Mouse (Mus musculus): ENCODE results near the gene Mxra7.

Mxra7 gene

DNA sequence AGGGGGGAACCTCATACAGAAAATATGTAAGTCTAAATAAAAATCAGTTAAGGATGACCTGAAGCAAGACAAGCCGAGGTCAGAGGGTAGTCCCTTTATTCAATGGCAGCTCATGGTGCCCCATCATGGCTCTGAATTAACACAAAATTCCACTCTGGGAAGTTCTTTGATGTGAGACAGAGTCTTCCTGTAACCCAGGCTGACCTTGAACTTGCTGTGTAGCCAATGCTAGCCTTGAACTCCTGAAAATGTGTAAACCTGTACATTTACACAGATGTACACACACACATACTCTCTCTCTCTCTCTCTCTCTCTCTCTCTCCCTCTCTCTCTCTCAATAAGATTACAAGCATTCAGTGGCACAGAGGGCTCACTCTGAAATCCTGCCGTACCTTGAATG, 62.9 kb downstream of the Mxra7 start:
- no peak for DNase-seq

DNA sequence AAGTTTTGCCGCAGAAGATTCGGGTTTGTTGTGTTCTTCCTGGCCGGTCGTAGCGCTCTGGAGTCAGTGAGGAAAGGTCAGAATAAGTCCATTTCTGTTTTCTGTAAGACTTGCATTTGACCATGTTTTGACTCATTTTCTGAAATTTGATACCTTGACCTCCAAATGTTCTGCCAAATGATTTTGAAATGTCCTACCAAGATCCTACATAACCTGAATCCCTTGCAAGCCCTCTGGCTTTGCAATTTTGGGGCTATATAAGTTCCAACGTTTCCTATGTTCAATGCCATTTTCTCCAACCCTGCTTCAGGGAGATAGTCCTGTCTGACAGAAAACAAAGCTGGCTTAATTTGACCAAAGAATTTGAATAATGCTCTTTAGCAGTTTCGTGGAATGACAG, 63.5 kb downstream of the Mxra7 start:
- DNase-seq: no peak

DNA sequence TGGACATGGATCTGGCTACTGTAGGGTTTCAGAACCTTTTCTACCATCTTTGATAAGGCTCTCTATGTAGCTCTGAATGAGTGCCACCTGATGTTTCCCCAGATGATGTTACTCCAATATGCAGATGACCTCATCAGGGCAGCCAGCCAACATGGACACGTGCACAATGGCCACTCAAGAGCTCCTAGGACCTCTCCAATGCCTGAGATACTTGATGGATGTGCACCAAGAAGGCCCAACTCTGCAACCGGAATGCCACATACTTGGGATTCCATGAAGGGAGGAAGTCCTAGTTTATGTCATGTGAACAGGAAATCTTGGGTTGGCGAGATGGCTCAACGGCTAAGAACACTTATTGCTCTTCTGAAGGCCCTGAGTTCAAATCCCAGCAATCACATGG, 72.7 kb downstream of the Mxra7 start:
- DNase-seq: peak; percentile 93

DNA sequence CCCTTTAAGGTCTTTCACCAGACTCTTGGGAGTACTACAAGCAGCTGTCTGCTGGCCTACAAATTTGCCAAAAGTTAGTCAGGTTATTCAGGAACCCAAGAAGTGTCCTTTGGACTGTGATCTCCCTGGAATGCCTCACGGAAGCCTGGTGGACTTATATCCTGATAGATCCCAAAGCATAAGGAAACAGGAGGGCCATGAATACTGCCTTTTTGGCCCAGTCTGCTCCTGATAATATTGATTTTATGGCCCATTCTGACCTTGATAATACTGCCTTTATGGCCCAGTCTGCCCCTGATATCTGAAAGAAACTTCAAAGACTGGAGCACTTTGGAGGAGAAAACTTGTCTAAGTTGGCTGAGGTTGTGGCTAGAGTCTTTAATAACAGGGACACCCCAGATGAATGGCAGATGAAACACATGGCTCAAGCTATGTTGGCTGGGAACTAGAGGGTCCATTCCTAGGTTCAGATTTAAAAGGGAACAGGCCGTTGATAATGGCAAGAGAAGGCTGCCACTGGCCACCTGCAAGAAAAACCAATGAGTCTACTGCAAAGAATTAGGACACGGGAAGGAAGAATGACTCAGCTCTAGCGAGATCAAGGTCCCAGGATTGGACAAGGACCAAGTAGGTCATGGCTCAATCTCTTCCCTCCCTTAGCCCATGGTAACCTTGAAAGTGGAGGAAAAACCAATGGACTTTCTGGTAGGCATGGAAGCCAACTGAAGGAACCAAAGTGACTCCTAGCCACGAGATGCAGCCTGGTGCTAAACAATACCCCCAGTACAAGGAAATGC, 74.0 kb downstream of the Mxra7 start:
- no peak for DNase-seq
